Mouse (Mus musculus) CH12.LX (cell line): Measurements from ENCODE around the gene Anp32a. TPM values are rescaled to one million over a fixed set of nuclear protein-coding genes. Genes with fewer than 3 reads are reported as not detected.

ENCODE experiments used
- DNase-seq: peaks from one replicate; pipeline ENCODE4 v3.0.0-alpha.2; 2013; ENCODE audit errors: extremely low read depth
- H3K27ac ChIP-seq: 2 replicates; pipeline ENCODE4 v1.5.1; 2012; ENCODE audit warnings: low read depth, mild to moderate bottlenecking, control low read depth, moderate library complexity; ENCODE audit not compliant: insufficient read depth
- H3K27me3 ChIP-seq: replicated peaks from 2 replicates; pipeline ENCODE3; 2012; ENCODE audit warnings: inconsistent platforms
- H3K36me3 ChIP-seq, 2 experiments: replicated peaks in 1 of 2; 2 replicates each; pipeline versions ENCODE3 to v1.6.1; 2012; ENCODE audit warnings: inconsistent platforms in 1 of 2, low read length in 1 of 2, mild to moderate bottlenecking in 1 of 2, mixed read lengths in 1 of 2, moderate library complexity in 1 of 2; ENCODE audit not compliant: control insufficient read depth in 1 of 2, insufficient read depth in 1 of 2
- H3K4me1 ChIP-seq, 2 experiments: 2 replicates each; pipeline ENCODE4 v1.6.1; 2012; ENCODE audit warnings: inconsistent platforms in 1 of 2, moderate library complexity in 1 of 2; ENCODE audit not compliant: insufficient read depth in 2 of 2, control insufficient read depth in 1 of 2
- H3K4me2 ChIP-seq: 2 replicates; pipeline ENCODE4 v1.6.1; 2012; ENCODE audit warnings: low read depth, mild to moderate bottlenecking, control low read depth; ENCODE audit not compliant: poor library complexity, insufficient read depth, severe bottlenecking
- H3K4me3 ChIP-seq, 3 experiments: fragments of 150-350 bp in 1 of 3; sonication (generic) in 1 of 3; replicated peaks in 1 of 3; 2 replicates each; pipeline versions ENCODE3 to v1.5.1; 2011 to 2012; ENCODE audit warnings: low read depth in 2 of 3, low read length in 2 of 3, mild to moderate bottlenecking in 2 of 3, moderate library complexity in 2 of 3, control low read depth in 1 of 3, improper control_type of control experiment in 1 of 3, inconsistent platforms in 1 of 3, mixed read lengths in 1 of 3; ENCODE audit not compliant: poor library complexity in 1 of 3
- H3K79me2 ChIP-seq: replicated peaks from 2 replicates; pipeline ENCODE4 v1.6.1; 2012; ENCODE audit warnings: mild to moderate bottlenecking, moderate library complexity; ENCODE audit not compliant: control insufficient read depth, poor library complexity, insufficient read depth, severe bottlenecking; ENCODE audit errors: extremely low read depth
- H3K9ac ChIP-seq: 2 replicates; pipeline ENCODE4 v1.6.1; 2012; ENCODE audit warnings: low read depth, mild to moderate bottlenecking, control low read depth, moderate library complexity; ENCODE audit not compliant: insufficient read depth
- H3K9me3 ChIP-seq: replicated peaks from 2 replicates; pipeline ENCODE3; 2012; ENCODE audit warnings: low read length, inconsistent platforms, mixed read lengths
- BHLHE40 ChIP-seq: IDR thresholded peaks from 2 replicates; pipeline ENCODE4 v1.6.1; 2011; ENCODE audit warnings: mild to moderate bottlenecking, low read depth, low read length, improper control_type of control experiment
- CHD1 ChIP-seq: IDR thresholded peaks from 2 replicates; pipeline ENCODE4 v1.6.1; 2012; ENCODE audit warnings: low read depth, low read length, improper control_type of control experiment, inconsistent platforms
- EP300 ChIP-seq: IDR thresholded peaks from 2 replicates; pipeline ENCODE4 v1.6.1; 2011; ENCODE audit warnings: low read length, improper control_type of control experiment
- ETS1 ChIP-seq: conservative IDR thresholded peaks from 2 replicates; pipeline ENCODE4 v1.6.1; 2012; ENCODE audit warnings: low read depth, mild to moderate bottlenecking, inconsistent platforms, low read length, improper control_type of control experiment, moderate library complexity
- GABPA ChIP-seq: IDR thresholded peaks from 2 replicates; pipeline ENCODE4 v1.6.1; 2012; ENCODE audit warnings: low read depth, low read length, improper control_type of control experiment, inconsistent platforms; ENCODE audit not compliant: insufficient replicate concordance
- IRF4 ChIP-seq: IDR thresholded peaks from 2 replicates; pipeline ENCODE4 v1.6.1; 2014; ENCODE audit warnings: low read depth, mild to moderate bottlenecking, inconsistent platforms, low read length, improper control_type of control experiment
- JUN ChIP-seq: IDR thresholded peaks from 2 replicates; pipeline ENCODE4 v1.6.1; 2011; ENCODE audit warnings: low read depth, mild to moderate bottlenecking, low read length, improper control_type of control experiment, moderate library complexity; ENCODE audit not compliant: insufficient read depth
- JUND ChIP-seq: conservative IDR thresholded peaks from 2 replicates; pipeline ENCODE4 v1.6.1; 2011; ENCODE audit warnings: low read depth, low read length, improper control_type of control experiment
- MAX ChIP-seq: IDR thresholded peaks from 2 replicates; pipeline ENCODE4 v1.6.1; 2011; ENCODE audit warnings: low read length, improper control_type of control experiment
- MAZ ChIP-seq: IDR thresholded peaks from 2 replicates; pipeline ENCODE4 v1.6.1; 2012; ENCODE audit warnings: low read depth, mild to moderate bottlenecking, inconsistent platforms, low read length, improper control_type of control experiment, moderate library complexity
- MEF2A ChIP-seq: IDR thresholded peaks from 2 replicates; pipeline ENCODE4 v1.6.1; 2014; ENCODE audit warnings: low read depth, mild to moderate bottlenecking, inconsistent platforms, low read length, improper control_type of control experiment, borderline replicate concordance
- MXI1 ChIP-seq: IDR thresholded peaks from 2 replicates; pipeline ENCODE4 v1.6.1; 2011; ENCODE audit warnings: mild to moderate bottlenecking, low read depth, low read length, improper control_type of control experiment
- MYC ChIP-seq: IDR thresholded peaks from 2 replicates; pipeline ENCODE4 v1.6.1; 2011; ENCODE audit warnings: low read depth, mild to moderate bottlenecking, improper control_type of control experiment, low read length
- NELFE ChIP-seq: IDR thresholded peaks from 2 replicates; pipeline ENCODE4 v1.6.1; 2011; ENCODE audit warnings: low read depth, low read length, improper control_type of control experiment
- NRF1 ChIP-seq: IDR thresholded peaks from 2 replicates; pipeline ENCODE4 v1.6.1; 2014; ENCODE audit warnings: low read depth, mild to moderate bottlenecking, inconsistent platforms, low read length, improper control_type of control experiment, moderate library complexity
- RCOR1 ChIP-seq: conservative IDR thresholded peaks from 2 replicates; pipeline ENCODE4 v1.6.1; 2012; ENCODE audit warnings: low read depth, mild to moderate bottlenecking, inconsistent platforms, low read length, improper control_type of control experiment
- TCF12 ChIP-seq: IDR thresholded peaks from 2 replicates; pipeline ENCODE4 v1.6.1; 2014; ENCODE audit warnings: low read depth, mild to moderate bottlenecking, inconsistent platforms, low read length, improper control_type of control experiment
- UBTF ChIP-seq: IDR thresholded peaks from 2 replicates; pipeline ENCODE4 v1.6.1; 2012; ENCODE audit warnings: low read depth, mild to moderate bottlenecking, inconsistent platforms, low read length, improper control_type of control experiment, moderate library complexity
- ZMIZ1 ChIP-seq: IDR thresholded peaks from 2 replicates; pipeline ENCODE4 v1.6.1; 2012; ENCODE audit warnings: low read depth, mild to moderate bottlenecking, inconsistent platforms, low read length, improper control_type of control experiment
- dilution Hi-C: fragments of 300-500 bp; cut with MboI; formaldehyde crosslinking; loops from 2 replicates; pipeline ENCODE4 v1.14.3; 2020; ENCODE audit warnings: low sequenced_read_pairs; ENCODE audit not compliant: extremely low pct_unique_long_range_greater_than_20kb, extremely low pct_ligation_motif_present
- in situ Hi-C: fragments of 300-500 bp; cut with MboI; formaldehyde crosslinking; loops from 3 replicates; pipeline ENCODE4 v1.14.3; 2019; ENCODE audit warnings: low sequenced_read_pairs, low pct_ligation_motif_present, low pct_unique_long_range_greater_than_20kb, mixed read lengths
- polyA plus RNA-seq: library from polyadenylated mRNA; unstranded; fragments of >175 nt; gene quantifications from 2 replicates; pipeline ENCODE4 v1.2.1, GENCODE M21; 2012; ENCODE audit warnings: low read depth; ENCODE audit not compliant: insufficient read length
- total RNA-seq, 2 experiments: library from RNA; depleted of rRNA; stranded (reverse); fragments of 300-350 nt in 1 of 2; fragments of >200 nt in 1 of 2; gene quantifications; 2 replicates each; pipeline ENCODE4 v1.2.3; 2012 to 2014

Gene Anp32a
- total and polyA plus RNA-seq, 3 experiments: 585 to 1,207 (median 869) TPM

DNA sequence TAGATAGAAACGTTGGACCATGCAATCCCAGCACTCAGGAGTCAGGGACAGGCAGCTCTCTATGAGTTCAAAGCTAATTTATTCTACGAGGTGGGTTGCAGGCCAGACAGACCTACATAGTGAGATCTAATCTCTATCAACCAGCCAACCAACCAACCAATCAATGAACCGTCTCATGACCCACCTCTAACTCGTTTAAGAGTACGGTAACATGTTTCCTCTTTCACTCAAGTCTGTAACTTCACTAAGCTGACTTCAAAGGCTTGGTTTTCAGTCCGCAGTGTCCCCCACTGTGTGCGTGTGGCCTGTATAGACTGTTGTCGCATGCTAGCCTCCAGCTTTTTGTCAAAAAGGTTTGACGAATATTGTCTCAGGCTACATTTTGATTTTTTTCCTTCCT lies 48.6 kb downstream of the Anp32a start:
- Histone ChIP-seq H3K4me2 (no peak overlapping the region), H3K36me3 (no peaks in the 10 kb centered on the region), H3K27me3 (no peaks in the 10 kb centered on the region), H3K4me3 (no peak overlapping the region), H3K4me1 (peaks cover 1 to 13% of the 10 kb centered on the region in 2 experiments; a peak in 3 of 4 replicates), H3K9me3 (no peaks in the 10 kb centered on the region), H3K27ac (no peak overlapping the region), H3K79me2 (no peaks in the 10 kb centered on the region), H3K9ac (no peak overlapping the region)
- TF ChIP-seq MXI1: no peak
- no peak for TF ChIP-seq BHLHE40
- no peak for TF ChIP-seq UBTF
- TF ChIP-seq MAZ: no peak
- no peak for TF ChIP-seq JUN
- in situ Hi-C loops: no loop called here
- no peak for DNase-seq
- dilution Hi-C loops: no loop called here

DNA sequence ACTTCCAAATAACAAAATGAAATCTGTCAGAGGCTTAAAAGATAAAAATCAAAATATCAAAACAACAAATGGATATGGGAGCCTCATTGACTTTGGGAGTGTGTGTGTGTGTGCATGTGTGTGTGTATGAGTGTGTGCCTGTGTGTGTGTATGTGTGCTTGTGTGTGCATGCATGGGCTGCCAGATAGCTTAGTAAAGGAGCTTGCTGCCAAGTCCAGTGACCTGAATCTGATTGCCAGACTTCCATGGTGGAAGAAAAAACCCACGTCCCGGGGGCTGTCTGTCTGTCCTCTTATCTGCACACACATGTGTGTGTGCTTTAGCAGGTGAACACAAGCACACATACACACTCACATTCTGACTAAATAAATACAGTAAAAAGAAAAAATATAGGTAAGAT lies 52.4 kb downstream of the Anp32a start:
- no peak overlapping the region for H3K4me2 ChIP-seq
- no peak overlapping the region for H3K9ac ChIP-seq
- H3K9me3 ChIP-seq: no peaks in the 10 kb centered on the region
- no peaks in the 10 kb centered on the region for H3K36me3 ChIP-seq
- H3K27ac ChIP-seq: no peak overlapping the region
- in situ Hi-C loops: no loop called here
- TF ChIP-seq CHD1 (no peak), MAX (no peak), EP300 (no peak), NELFE (no peak), ZMIZ1 (no peak), GABPA (no peak)
- TF ChIP-seq, all 38 proteins: peak for 0
- dilution Hi-C loops: no loop called here
- Histone ChIP-seq H3K27me3 (no peaks in the 10 kb centered on the region), H3K79me2 (no peaks in the 10 kb centered on the region), H3K4me3 (no peak overlapping the region), H3K4me1 (peaks cover 2 to 10% of the 10 kb centered on the region in 2 experiments; a peak in 3 of 4 replicates)
- no peak for DNase-seq

- no peaks in the 10 kb centered on the region for H3K36me3 ChIP-seq
- dilution Hi-C loops (no loop called here), in situ Hi-C loops (no loop called here)
- H3K4me1 ChIP-seq: peaks cover 2 to 10% of the 10 kb centered on the region in 2 experiments; a peak in 3 of 4 replicates
- peak overlapping the region; percentile 12; the same call in 1 of the 2 replicates for H3K4me2 ChIP-seq
- no peaks in the 10 kb centered on the region for H3K79me2 ChIP-seq
- H3K27ac ChIP-seq: no peak overlapping the region; the same call in 1 of the 2 replicates
- no peak overlapping the region for H3K4me3 ChIP-seq
- no peaks in the 10 kb centered on the region for H3K9me3 ChIP-seq
- TF ChIP-seq MEF2A (peak; percentile 21; the same call in 1 of the 2 replicates), JUN (peak; percentile 72), JUND (peak; percentile 90), MAX (peak; percentile 73), NRF1 (no peak), IRF4 (peak; percentile 91), RCOR1 (no peak), EP300 (peak; percentile 82), ETS1 (peak; percentile 75), BHLHE40 (peak; percentile 65), MXI1 (no peak; the same call in 1 of the 2 replicates), MYC (peak; percentile 91), TCF12 (0 out of 2 replicates have a peak, but pooled peaks have one; percentile 45)
- no peak overlapping the region for H3K9ac ChIP-seq
- H3K27me3 ChIP-seq: no peaks in the 10 kb centered on the region
- DNase-seq: peak; percentile 66
Measured at GRCm38 (mm10) chr9:62394163-62394562, 53.1 kb downstream of the Anp32a start.
